Mouse (Mus musculus): ENCODE results near the gene Fgf3. TPM values are rescaled to one million over a fixed set of nuclear protein-coding genes. Genes with fewer than 3 reads are reported as not detected.

Fgf3 gene
- polyA plus RNA-seq, 1 experiment = 0.43 TPM

DNA sequence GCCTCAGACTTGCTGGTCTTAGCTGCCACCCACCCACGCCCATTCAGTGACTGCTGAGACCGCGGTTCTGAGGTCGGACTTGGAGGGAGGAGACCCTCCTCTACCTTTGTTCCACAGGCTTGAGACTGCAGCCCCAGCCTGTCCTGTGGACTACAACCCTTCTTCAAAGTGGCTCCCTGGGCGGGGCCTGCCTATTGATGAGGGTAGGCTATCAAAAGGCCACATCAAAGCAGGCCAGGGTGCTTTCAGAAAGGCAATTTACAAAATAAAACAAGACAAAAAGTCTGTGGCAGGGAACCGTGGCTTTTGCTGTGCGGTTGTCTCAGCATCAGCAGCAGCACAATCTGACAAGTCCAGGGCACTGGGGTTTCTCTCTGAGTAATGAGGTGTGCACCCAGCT is 16.0 kb upstream of the Fgf3 start:
- H3K36me3 ChIP-seq (ENCODE audit: control insufficient read depth, insufficient read depth, low read length, poor library complexity, severe bottlenecking) = no peaks in the 10 kb centered on the region
- no peaks in the 10 kb centered on the region for H3K27me3 ChIP-seq (ENCODE audit: control insufficient read depth, insufficient read depth, low read length, poor library complexity, severe bottlenecking)

DNA sequence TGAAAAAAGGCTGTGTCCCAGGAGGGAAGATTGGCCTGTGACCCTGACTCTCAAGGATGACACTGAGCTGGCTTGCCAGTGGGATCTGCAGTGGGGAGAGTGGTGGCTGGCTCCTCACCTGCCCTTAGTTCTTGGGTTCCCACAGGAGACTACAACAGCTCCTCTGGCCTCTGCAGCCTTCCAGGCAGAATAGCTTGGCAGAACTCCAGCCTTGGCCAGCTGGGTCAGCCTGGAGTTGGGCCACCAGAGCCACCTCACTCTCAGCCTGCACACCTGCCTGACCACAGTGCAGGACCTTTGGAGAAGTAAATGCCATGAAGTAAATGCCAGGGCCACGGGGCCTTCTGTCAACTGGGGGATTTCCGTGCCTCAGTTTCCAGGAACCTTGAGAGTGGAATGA is 13.9 kb upstream of the Fgf3 start:
- Histone ChIP-seq H3K4me1 (ENCODE audit: control insufficient read depth, insufficient read depth, low read length) (peaks cover 5% of the 10 kb centered on the region), H3K27me3 (ENCODE audit: control insufficient read depth, insufficient read depth, low read length, poor library complexity, severe bottlenecking) (no peaks in the 10 kb centered on the region), H3K36me3 (ENCODE audit: control insufficient read depth, insufficient read depth, low read length, poor library complexity, severe bottlenecking) (no peaks in the 10 kb centered on the region), H3K9ac (ENCODE audit: low read depth, poor library complexity, severe bottlenecking) (no peak overlapping the region), H3K9me3 (replicated peaks; ENCODE audit: control insufficient read depth, insufficient read depth, low read length, poor library complexity, severe bottlenecking) (no peaks in the 10 kb centered on the region), H3K4me3 (ENCODE audit: low read depth, low read length) (no peak overlapping the region), H3K27ac (ENCODE audit: insufficient read depth, low read length) (no peak overlapping the region)
- no peak for TF ChIP-seq POLR2A (IDR thresholded peaks at IDR 0.05; ENCODE audit: insufficient read depth, low read length)
- TF ChIP-seq CTCF (IDR thresholded peaks at IDR 0.05; ENCODE audit: low read depth, low read length) = no peak
- no peak for TF ChIP-seq EP300 (IDR thresholded peaks at IDR 0.05; ENCODE audit: insufficient read depth, low read depth, low read length)

More for the DNA sequence above, 16.0 kb upstream of the Fgf3 start:
- Histone ChIP-seq H3K4me1 (ENCODE audit: control insufficient read depth, insufficient read depth, low read length) (peaks cover 5% of the 10 kb centered on the region), H3K4me3 (ENCODE audit: low read depth, low read length) (no peak overlapping the region), H3K9me3 (replicated peaks; ENCODE audit: control insufficient read depth, insufficient read depth, low read length, poor library complexity, severe bottlenecking) (0 out of 2 replicates have a peak, but pooled peaks cover 4% of the 10 kb centered on the region), H3K9ac (ENCODE audit: low read depth, poor library complexity, severe bottlenecking) (no peak overlapping the region), H3K27ac (ENCODE audit: insufficient read depth, low read length) (no peak overlapping the region)
- TF ChIP-seq POLR2A (IDR thresholded peaks at IDR 0.05; ENCODE audit: insufficient read depth, low read length) (no peak), CTCF (IDR thresholded peaks at IDR 0.05; ENCODE audit: low read depth, low read length) (no peak), EP300 (IDR thresholded peaks at IDR 0.05; ENCODE audit: insufficient read depth, low read depth, low read length) (no peak)

DNA sequence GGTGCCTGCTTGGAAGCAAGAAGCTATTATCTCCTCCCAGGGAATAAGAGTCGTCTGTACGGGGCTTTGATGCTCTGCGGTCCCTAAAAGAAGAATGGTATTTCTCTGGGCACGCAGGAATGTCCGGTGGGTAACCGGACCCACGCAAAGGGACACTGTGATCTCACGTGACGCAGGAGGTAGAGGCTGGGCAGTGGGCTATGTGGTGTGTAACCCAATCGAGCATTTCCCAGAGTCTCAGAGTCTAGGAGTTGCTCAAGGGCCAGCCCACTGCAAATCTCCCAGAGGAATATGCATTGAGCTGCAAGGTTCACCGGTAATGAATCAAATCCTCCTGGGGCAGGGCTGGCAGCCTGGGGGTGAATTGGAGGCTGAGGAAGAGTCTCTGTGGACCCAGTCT is 9.5 kb upstream of the Fgf3 start:
- TF ChIP-seq CTCF (IDR thresholded peaks at IDR 0.05; ENCODE audit: low read depth, low read length) (no peak), EP300 (IDR thresholded peaks at IDR 0.05; ENCODE audit: insufficient read depth, low read depth, low read length) (no peak), POLR2A (IDR thresholded peaks at IDR 0.05; ENCODE audit: insufficient read depth, low read length) (no peak)
- H3K27ac ChIP-seq (ENCODE audit: insufficient read depth, low read length) = no peak overlapping the region
- H3K27me3 ChIP-seq (ENCODE audit: control insufficient read depth, insufficient read depth, low read length, poor library complexity, severe bottlenecking) = no peaks in the 10 kb centered on the region
- no peaks in the 10 kb centered on the region for H3K4me1 ChIP-seq (ENCODE audit: control insufficient read depth, insufficient read depth, low read length)
- no peak overlapping the region for H3K4me3 ChIP-seq (ENCODE audit: low read depth, low read length)
- H3K36me3 ChIP-seq (ENCODE audit: control insufficient read depth, insufficient read depth, low read length, poor library complexity, severe bottlenecking) = no peaks in the 10 kb centered on the region
- H3K9me3 ChIP-seq (replicated peaks; ENCODE audit: control insufficient read depth, insufficient read depth, low read length, poor library complexity, severe bottlenecking) = no peaks in the 10 kb centered on the region
- H3K9ac ChIP-seq (ENCODE audit: low read depth, poor library complexity, severe bottlenecking) = no peak overlapping the region

- TF ChIP-seq POLR2A (IDR thresholded peaks at IDR 0.05; ENCODE audit: insufficient read depth, low read length) (no peak), CTCF (IDR thresholded peaks at IDR 0.05; ENCODE audit: low read depth, low read length) (no peak), EP300 (IDR thresholded peaks at IDR 0.05; ENCODE audit: insufficient read depth, low read depth, low read length) (no peak)
- Histone ChIP-seq H3K27ac (ENCODE audit: insufficient read depth, low read length) (no peak overlapping the region), H3K4me3 (ENCODE audit: low read depth, low read length) (peak overlapping the region; percentile 51), H3K4me1 (ENCODE audit: control insufficient read depth, insufficient read depth, low read length) (no peaks in the 10 kb centered on the region), H3K9me3 (replicated peaks; ENCODE audit: control insufficient read depth, insufficient read depth, low read length, poor library complexity, severe bottlenecking) (no peaks in the 10 kb centered on the region), H3K36me3 (ENCODE audit: control insufficient read depth, insufficient read depth, low read length, poor library complexity, severe bottlenecking) (no peaks in the 10 kb centered on the region), H3K9ac (ENCODE audit: low read depth, poor library complexity, severe bottlenecking) (peak overlapping the region; percentile 62), H3K27me3 (ENCODE audit: control insufficient read depth, insufficient read depth, low read length, poor library complexity, severe bottlenecking) (peaks cover 11% of the 10 kb centered on the region)
Measured at GRCm38 (mm10) chr7:144838522-144839503, 930 bp downstream of the Fgf3 start.

- TF ChIP-seq CTCF (IDR thresholded peaks at IDR 0.05; ENCODE audit: low read depth, low read length) = peak; percentile 94
- TF ChIP-seq POLR2A (IDR thresholded peaks at IDR 0.05; ENCODE audit: insufficient read depth, low read length) = no peak
- 0 out of 2 replicates have a peak, but pooled peaks have one; percentile 37 for TF ChIP-seq EP300 (IDR thresholded peaks at IDR 0.05; ENCODE audit: insufficient read depth, low read depth, low read length)
- H3K9me3 ChIP-seq (replicated peaks; ENCODE audit: control insufficient read depth, insufficient read depth, low read length, poor library complexity, severe bottlenecking) = no peaks in the 10 kb centered on the region
- no peaks in the 10 kb centered on the region for H3K27me3 ChIP-seq (ENCODE audit: control insufficient read depth, insufficient read depth, low read length, poor library complexity, severe bottlenecking)
- no peak overlapping the region for H3K4me3 ChIP-seq (ENCODE audit: low read depth, low read length)
- peaks cover 6% of the 10 kb centered on the region for H3K4me1 ChIP-seq (ENCODE audit: control insufficient read depth, insufficient read depth, low read length)
- H3K27ac ChIP-seq (ENCODE audit: insufficient read depth, low read length) = no peak overlapping the region
- H3K36me3 ChIP-seq (ENCODE audit: control insufficient read depth, insufficient read depth, low read length, poor library complexity, severe bottlenecking) = no peaks in the 10 kb centered on the region
- no peak overlapping the region for H3K9ac ChIP-seq (ENCODE audit: low read depth, poor library complexity, severe bottlenecking)
Measured at GRCm38 (mm10) chr7:144846158-144846557, 8.3 kb downstream of the Fgf3 start.

DNA sequence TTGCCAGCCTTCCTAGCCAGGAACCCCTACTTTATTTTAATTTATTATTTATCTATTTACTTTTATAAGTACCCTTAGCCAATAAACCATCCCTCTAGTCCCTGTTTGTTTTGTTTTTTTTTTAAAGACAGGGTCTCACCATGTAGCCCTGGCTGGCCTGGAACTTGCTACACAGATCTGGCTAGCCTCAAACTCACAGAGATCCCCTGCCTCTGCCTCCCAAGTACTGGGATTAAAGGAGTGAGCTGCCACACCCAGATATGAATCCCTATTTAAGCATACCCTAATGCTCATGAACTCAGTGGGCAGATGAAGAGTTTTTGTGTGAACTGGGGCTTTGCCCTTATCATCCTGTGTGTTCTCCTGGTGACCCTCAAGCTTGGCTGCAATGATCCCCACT is 9.2 kb downstream of the Fgf3 start, which contains the start of gene Fgf4:
Gene Fgf4, plus strand, starts transcription at position 301 of the 400 bp plus-strand sequence.
- Histone ChIP-seq H3K4me3 (ENCODE audit: low read depth, low read length) (no peak within 1 kb of the TSS), H3K27ac (ENCODE audit: insufficient read depth, low read length) (no peak within 1 kb of the TSS), H3K4me1 (ENCODE audit: control insufficient read depth, insufficient read depth, low read length) (peaks cover 7% of the 10 kb centered on the region), H3K27me3 (ENCODE audit: control insufficient read depth, insufficient read depth, low read length, poor library complexity, severe bottlenecking) (no peaks in the 10 kb centered on the region), H3K9me3 (replicated peaks; ENCODE audit: control insufficient read depth, insufficient read depth, low read length, poor library complexity, severe bottlenecking) (no peaks in the 10 kb centered on the region), H3K36me3 (ENCODE audit: control insufficient read depth, insufficient read depth, low read length, poor library complexity, severe bottlenecking) (no peaks in the 10 kb centered on the region), H3K9ac (ENCODE audit: low read depth, poor library complexity, severe bottlenecking) (no peak within 1 kb of the TSS)
- TF ChIP-seq CTCF (IDR thresholded peaks at IDR 0.05; ENCODE audit: low read depth, low read length) (no peak), EP300 (IDR thresholded peaks at IDR 0.05; ENCODE audit: insufficient read depth, low read depth, low read length) (no peak), POLR2A (IDR thresholded peaks at IDR 0.05; ENCODE audit: insufficient read depth, low read length) (no peak)
